Mouse (Mus musculus) intestine, embryonic 14.5 days (tissue): ENCODE measurements around the gene Gm11060. TPM values are rescaled to one million over a fixed set of nuclear protein-coding genes. Genes with fewer than 3 reads are reported as not detected.
A peak's percentile ranks its signal among the peaks of the same experiment; 100 is the strongest.

Experiments used
- ATAC-seq: fragments of 200-750 bp; cut with Nextera tagmentation; replicated peaks from 2 replicates; pipeline ENCODE4 v1.8.0; 2017; ENCODE audit warnings: low read depth, moderate number of reproducible peaks, moderate TSS enrichment, moderate library complexity; ENCODE audit not compliant: low FRiP score, low TSS enrichment
- DNase-seq: peaks from one replicate; pipeline ENCODE4 v3.0.0-alpha.2; 2018; ENCODE audit warnings: low spot score
- H3K27ac ChIP-seq: fragments of 300-500 bp; sonication (generic); 2 replicates; pipeline ENCODE4 v1.5.1; 2014; ENCODE audit warnings: low read depth, mild to moderate bottlenecking, control low read depth
- H3K27me3 ChIP-seq: fragments of 300-500 bp; sonication (generic); replicated peaks from 2 replicates; pipeline ENCODE4 v1.6.1; 2014; ENCODE audit warnings: low read length, control low read depth; ENCODE audit not compliant: control insufficient read depth, insufficient read depth
- H3K36me3 ChIP-seq: fragments of 300-500 bp; sonication (generic); 2 replicates; pipeline ENCODE4 v1.6.1; 2014; ENCODE audit warnings: low read length, control low read depth; ENCODE audit not compliant: control insufficient read depth, insufficient read depth
- H3K4me1 ChIP-seq: fragments of 300-500 bp; sonication (generic); replicated peaks from 2 replicates; pipeline ENCODE4 v1.6.1; 2014; ENCODE audit warnings: low read length, control low read depth, mixed read lengths; ENCODE audit not compliant: control insufficient read depth, insufficient read depth
- H3K4me2 ChIP-seq: fragments of 300-500 bp; sonication (generic); 2 replicates; pipeline ENCODE4 v1.6.1; 2014; ENCODE audit warnings: low read length
- H3K4me3 ChIP-seq: fragments of 300-500 bp; sonication (generic); 2 replicates; pipeline ENCODE4 v1.5.1; 2014; ENCODE audit warnings: low read depth, low read length, control low read depth, mixed read lengths
- H3K9ac ChIP-seq: fragments of 300-500 bp; sonication (generic); 2 replicates; pipeline ENCODE4 v1.6.1; 2014; ENCODE audit warnings: mild to moderate bottlenecking, low read length
- H3K9me3 ChIP-seq: fragments of 300-500 bp; sonication (generic); 2 replicates; pipeline ENCODE4 v1.6.1; 2016; ENCODE audit warnings: low read length, control low read depth; ENCODE audit not compliant: control insufficient read depth
- WGBS: fragments of 180-500 bp; shearing (Covaris S2); extraction: QIAGEN DNeasy Blood & Tissue Kit; methylation state at CpG from one replicate; pipeline ENCODE4 v1.1.7; 2014; 5-methylcytosine and 5-hydroxymethylcytosine counted together
- polyA plus RNA-seq: library from polyadenylated mRNA; unstranded; fragments of >200 nt; fragmentation: Nextera tagmentation; extraction: Ambion mirVana; gene quantifications from 2 replicates; pipeline ENCODE4 v1.2.1, GENCODE M21; 2014

Gm11060 gene
- polyA plus RNA-seq, 1 experiment from 2014 or later, result not detected

DNA sequence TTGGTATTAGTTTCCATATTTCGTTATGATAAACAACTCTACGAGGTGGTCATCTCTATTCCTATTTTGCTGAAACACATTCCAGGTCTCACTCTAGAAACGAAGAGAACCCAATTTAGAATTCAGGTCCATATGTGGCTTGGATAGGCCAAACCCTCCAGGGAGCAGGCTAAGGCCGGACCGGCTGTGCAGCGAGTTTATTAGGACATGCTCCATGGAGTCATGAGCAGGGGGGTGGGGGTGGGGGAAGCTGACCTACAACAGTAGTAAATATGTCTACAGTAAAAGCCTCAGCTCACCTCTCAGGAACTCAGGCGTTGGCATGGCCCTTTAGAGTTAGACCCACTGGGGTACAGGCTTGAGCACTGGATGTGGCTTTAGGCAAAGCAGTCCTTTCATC lies 14.7 kb upstream of the Gm11060 start:
- Histone ChIP-seq H3K27ac (no peak overlapping the region), H3K9ac (no peak overlapping the region), H3K9me3 (no peaks in the 10 kb centered on the region), H3K36me3 (no peaks in the 10 kb centered on the region), H3K27me3 (no peaks in the 10 kb centered on the region), H3K4me2 (no peak overlapping the region), H3K4me3 (no peak overlapping the region), H3K4me1 (no peaks in the 10 kb centered on the region)
- ATAC-seq (no peak), DNase-seq (no peak)
- 89% methylated on average over 7 of the region's 7 CpGs for WGBS

DNA sequence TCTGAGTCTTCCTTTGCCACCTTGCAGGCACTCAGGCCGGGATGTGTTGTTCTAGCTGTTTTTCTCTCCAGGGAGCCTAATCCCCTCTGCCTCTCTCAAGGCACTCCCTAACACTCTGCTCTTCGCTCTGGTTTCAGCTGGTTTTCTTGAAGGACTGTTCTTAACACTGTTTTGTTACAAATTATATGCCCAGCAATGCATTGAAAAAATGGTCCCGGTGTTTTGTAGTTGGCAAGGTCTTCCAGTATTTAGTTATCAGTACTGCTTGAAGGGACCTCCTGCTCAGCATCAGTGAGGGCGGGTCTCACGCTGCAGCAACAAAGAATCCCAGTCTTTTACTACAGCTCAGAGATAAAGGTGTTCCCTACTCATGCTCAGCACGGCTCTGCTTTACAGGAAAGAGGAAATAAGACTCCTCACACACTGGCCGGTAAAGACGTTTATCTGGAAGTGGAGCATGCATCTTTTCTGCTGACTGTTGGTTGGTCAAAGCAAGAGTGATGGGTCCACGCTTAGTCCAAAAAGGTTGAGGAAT lies 9.5 kb upstream of the Gm11060 start:
- WGBS, result 32% methylated on average over 9 of the region's 9 CpGs
- H3K9me3 ChIP-seq, result no peaks in the 10 kb centered on the region
- no peaks in the 10 kb centered on the region for H3K4me1 ChIP-seq
- no peaks in the 10 kb centered on the region for H3K36me3 ChIP-seq
- no peak for DNase-seq
- no peak for ATAC-seq
- H3K27ac ChIP-seq, result no peak overlapping the region
- no peaks in the 10 kb centered on the region for H3K27me3 ChIP-seq
- no peak overlapping the region for H3K4me3 ChIP-seq
- H3K9ac ChIP-seq, result no peak overlapping the region
- H3K4me2 ChIP-seq, result no peak overlapping the region

- Histone ChIP-seq H3K36me3 (no peaks in the 10 kb centered on the region), H3K9ac (no peak overlapping the region), H3K4me2 (no peak overlapping the region), H3K4me3 (no peak overlapping the region), H3K27ac (no peak overlapping the region), H3K4me1 (peaks cover 6% of the 10 kb centered on the region), H3K27me3 (no peaks in the 10 kb centered on the region), H3K9me3 (no peaks in the 10 kb centered on the region)
- no peak for ATAC-seq
- no peak for DNase-seq
- 78% methylated on average over 4 of the region's 4 CpGs for WGBS
Observed at GRCm38 (mm10) chr2:105084035-105084434, 7.8 kb upstream of the Gm11060 start.

DNA sequence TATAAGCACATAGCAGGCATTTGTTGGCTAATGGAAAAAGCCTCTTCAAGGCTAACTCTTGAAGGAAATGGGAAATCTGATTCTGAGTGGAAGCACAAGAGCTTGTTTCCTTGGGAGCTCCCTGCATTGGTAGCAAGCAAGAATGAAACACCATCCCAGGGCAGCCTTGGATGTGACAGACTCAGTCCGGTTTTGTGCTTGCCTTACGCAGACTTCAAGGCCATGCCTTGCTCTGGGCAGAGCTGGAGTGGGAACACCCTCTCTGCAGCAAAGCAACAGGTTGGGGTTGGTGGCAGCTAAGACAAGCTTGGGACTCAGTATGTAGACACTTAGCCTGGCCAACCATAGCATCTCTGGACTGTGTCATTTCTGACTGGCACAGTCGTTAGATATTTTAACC lies 5.7 kb upstream of the Gm11060 start:
- Histone ChIP-seq H3K36me3 (no peaks in the 10 kb centered on the region), H3K4me3 (no peak overlapping the region), H3K4me2 (no peak overlapping the region), H3K9ac (no peak overlapping the region), H3K9me3 (no peaks in the 10 kb centered on the region), H3K27ac (no peak overlapping the region), H3K27me3 (no peaks in the 10 kb centered on the region), H3K4me1 (peaks cover 13% of the 10 kb centered on the region)
- 94% methylated on average over 3 of the region's 3 CpGs for WGBS
- ATAC-seq, result no peak
- no peak for DNase-seq

- no peaks in the 10 kb centered on the region for H3K27me3 ChIP-seq
Observed at GRCm38 (mm10) chr2:105088005-105088404, 3.8 kb upstream of the Gm11060 start.

GRCm38 (mm10) chr2:105089083-105089482 lies 2.7 kb upstream of the Gm11060 start:
- Histone ChIP-seq H3K4me1 (peaks cover 13% of the 10 kb centered on the region), H3K27me3 (no peaks in the 10 kb centered on the region), H3K4me2 (peak overlapping the region; percentile 2; the same call in 1 of the 2 replicates), H3K27ac (peak overlapping the region; percentile 43; the same call in 1 of the 2 replicates), H3K36me3 (no peaks in the 10 kb centered on the region), H3K4me3 (no peak overlapping the region), H3K9me3 (no peaks in the 10 kb centered on the region), H3K9ac (no peak overlapping the region)
- 38% methylated on average over 4 of the region's 4 CpGs for WGBS
- DNase-seq (no peak), ATAC-seq (no peak)

More at GRCm38 (mm10) chr2:105088005-105088404, 3.8 kb upstream of the Gm11060 start:
- DNase-seq (no peak), ATAC-seq (no peak)
- Histone ChIP-seq H3K4me1 (peaks cover 13% of the 10 kb centered on the region), H3K9me3 (no peaks in the 10 kb centered on the region), H3K27ac (no peak overlapping the region), H3K4me2 (no peak overlapping the region), H3K36me3 (no peaks in the 10 kb centered on the region), H3K4me3 (no peak overlapping the region), H3K9ac (no peak overlapping the region)
- 80% methylated on average over 3 of the region's 3 CpGs for WGBS

DNA sequence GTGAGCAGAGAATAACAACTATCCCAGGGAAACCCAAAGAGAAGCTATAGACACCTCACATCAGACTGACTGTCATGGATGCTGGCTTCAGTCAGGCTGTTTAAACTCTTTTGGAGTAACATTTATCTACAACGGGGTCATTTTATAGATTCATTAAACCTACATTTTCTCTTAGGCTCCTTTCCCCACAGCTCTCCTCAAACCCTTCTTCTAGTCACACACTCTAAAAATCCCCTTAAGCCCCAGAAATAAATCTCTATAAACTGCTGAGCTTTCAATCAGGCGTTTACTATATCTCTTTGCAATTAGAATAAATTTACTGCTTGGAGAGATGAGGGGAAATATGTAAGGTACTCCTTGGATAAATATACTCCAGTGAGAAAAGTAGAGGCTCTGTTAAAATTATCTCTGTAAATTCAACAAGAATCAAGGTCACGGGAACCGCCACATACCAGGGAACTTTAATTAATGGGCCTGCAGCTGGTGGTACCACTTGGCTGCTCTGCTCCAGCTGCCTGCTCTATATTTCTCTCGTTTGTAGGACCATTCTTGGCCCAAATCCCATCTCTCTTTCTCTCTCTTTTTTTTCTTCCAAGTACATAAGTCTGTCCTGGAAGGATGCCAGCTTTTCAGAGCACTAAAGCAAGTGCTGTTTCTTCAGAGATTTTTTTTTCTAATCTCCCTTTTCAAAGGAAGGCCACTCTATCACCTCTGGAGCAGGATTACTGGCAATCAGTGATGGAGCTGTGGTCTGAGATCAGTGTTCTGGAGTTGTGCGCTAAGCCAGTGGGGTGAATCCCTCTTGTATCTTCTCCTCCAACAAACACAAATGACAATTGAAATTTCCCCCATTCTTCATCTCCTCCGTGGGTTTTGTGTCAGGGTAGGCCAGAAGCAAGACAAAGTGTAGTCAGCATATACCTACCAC lies 2.0 kb upstream of the Gm11060 start:
- Histone ChIP-seq H3K27ac (peak overlapping the region; percentile 43; the same call in 1 of the 2 replicates), H3K36me3 (no peaks in the 10 kb centered on the region), H3K4me3 (no peak overlapping the region), H3K4me1 (peaks cover 13% of the 10 kb centered on the region), H3K27me3 (no peaks in the 10 kb centered on the region), H3K4me2 (0 out of 2 replicates have a peak overlapping the region, but pooled peaks have one; percentile 13), H3K9ac (no peak overlapping the region), H3K9me3 (no peaks in the 10 kb centered on the region)
- ATAC-seq, result 0 out of 2 replicates have a peak, but pooled peaks have one; percentile 55
- WGBS, result 19% methylated on average over 7 of the region's 7 CpGs
- no peak for DNase-seq

- Histone ChIP-seq H3K9ac (no peak overlapping the region), H3K27ac (no peak overlapping the region), H3K36me3 (no peaks in the 10 kb centered on the region), H3K27me3 (no peaks in the 10 kb centered on the region), H3K4me1 (peaks cover 13% of the 10 kb centered on the region), H3K4me2 (no peak overlapping the region), H3K4me3 (no peak overlapping the region), H3K9me3 (no peaks in the 10 kb centered on the region)
- WGBS, result 78% methylated on average over 5 of the region's 5 CpGs
- DNase-seq (no peak), ATAC-seq (no peak)
Observed at GRCm38 (mm10) chr2:105090991-105091390, 827 bp upstream of the Gm11060 start.
